Mouse (Mus musculus): ENCODE results near the gene Cmip. TPM values are rescaled to one million over a fixed set of nuclear protein-coding genes. Genes with fewer than 3 reads are reported as not detected.

The Cmip gene
- total RNA-seq, 2 experiments from 2014 or later: 18.7 to 23.7 TPM

- DNase-seq: no peak
These were observed 68.0 kb downstream of the Cmip start for GRCm38 (mm10) chr8:117324821-117325220.

- DNase-seq: no peak
These were observed 69.9 kb downstream of the Cmip start for GRCm38 (mm10) chr8:117326735-117327134.

GRCm38 (mm10) chr8:117327385-117327837, 70.5 kb downstream of the Cmip start:
- no peak for DNase-seq

GRCm38 (mm10) chr8:117328758-117329157, 71.9 kb downstream of the Cmip start:
- no peak for DNase-seq

GRCm38 (mm10) chr8:117329167-117329566, 72.3 kb downstream of the Cmip start:
- DNase-seq: no peak

- DNase-seq: no peak
These were observed 73.0 kb downstream of the Cmip start for GRCm38 (mm10) chr8:117329903-117330302.

GRCm38 (mm10) chr8:117332229-117333010, 75.6 kb downstream of the Cmip start:
- no peak for DNase-seq

- no peak for DNase-seq
These were observed 76.8 kb downstream of the Cmip start for GRCm38 (mm10) chr8:117333619-117334018.

GRCm38 (mm10) chr8:117334058-117334747, 77.3 kb downstream of the Cmip start:
- DNase-seq: no peak

GRCm38 (mm10) chr8:117334748-117335393, 78.0 kb downstream of the Cmip start:
- no peak for DNase-seq

GRCm38 (mm10) chr8:117335423-117335822, 78.6 kb downstream of the Cmip start:
- peak; percentile 28 for DNase-seq

GRCm38 (mm10) chr8:117337188-117337587, 80.3 kb downstream of the Cmip start:
- no peak for DNase-seq

- DNase-seq: no peak
These were observed 81.8 kb downstream of the Cmip start for GRCm38 (mm10) chr8:117338678-117339077.

- no peak for DNase-seq
These were observed 82.6 kb downstream of the Cmip start for GRCm38 (mm10) chr8:117339296-117339957.

- DNase-seq: no peak
These were observed 83.2 kb downstream of the Cmip start for GRCm38 (mm10) chr8:117339958-117340651.

- DNase-seq: no peak
These were observed 83.9 kb downstream of the Cmip start for GRCm38 (mm10) chr8:117340800-117341199.

- DNase-seq: no peak
These were observed 86.0 kb downstream of the Cmip start for GRCm38 (mm10) chr8:117342735-117343385.

GRCm38 (mm10) chr8:117343484-117343883, 86.6 kb downstream of the Cmip start:
- DNase-seq: no peak

- DNase-seq: no peak
These were observed 88.0 kb downstream of the Cmip start for GRCm38 (mm10) chr8:117344899-117345298.

GRCm38 (mm10) chr8:117345376-117345775, 88.5 kb downstream of the Cmip start:
- DNase-seq: no peak

- no peak for DNase-seq
These were observed 90.7 kb downstream of the Cmip start for GRCm38 (mm10) chr8:117347556-117347955.
